Mouse (Mus musculus) megakaryocyte, embryonic 14.5 days (primary cell): Measurements from ENCODE around the gene Fbxl12.

Experiments used
- FLI1 ChIP-seq: IDR thresholded peaks from 2 replicates; pipeline ENCODE4 v1.6.1; 2012; ENCODE audit warnings: low read length, inconsistent platforms, mixed read lengths
- GATA1 ChIP-seq: IDR thresholded peaks from 3 replicates; pipeline ENCODE4 v1.6.1; 2012; ENCODE audit warnings: mixed read lengths, low read length, inconsistent platforms, borderline replicate concordance

GRCm38 (mm10) chr9:20653859-20654258 is 9.3 kb upstream of the Fbxl12 start:
- no peak for TF ChIP-seq GATA1
- TF ChIP-seq FLI1: no peak
